Mouse (Mus musculus): ENCODE measurements around the gene Aadacl3.

DNA sequence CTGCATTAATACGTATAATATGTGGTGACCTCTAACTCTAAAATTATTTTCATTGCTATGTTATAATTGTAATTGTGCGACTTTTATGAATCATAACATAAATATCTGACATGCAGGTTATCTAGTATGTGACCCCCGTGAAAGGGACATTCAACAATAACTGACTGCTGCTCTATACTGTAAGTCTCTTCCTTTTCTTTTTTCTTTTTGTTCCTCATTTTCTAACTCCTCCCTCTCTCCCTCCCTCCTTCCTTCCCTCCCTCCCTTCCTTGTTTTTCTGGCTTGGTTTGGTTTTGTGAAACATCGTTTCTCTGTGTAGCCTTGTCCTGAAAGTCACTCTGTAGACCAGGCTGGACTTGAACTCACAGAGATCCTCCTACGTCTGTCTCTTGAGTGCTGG, 39.0 kb downstream of the Aadacl3 start:
- TF ChIP-seq POLR2A (IDR thresholded peaks at IDR 0.05; ENCODE audit: borderline replicate concordance, insufficient read depth, low read length) (no peak), CTCF (IDR thresholded peaks at IDR 0.05; ENCODE audit: borderline replicate concordance, insufficient read depth, low read depth, low read length) (no peak)
